Mouse (Mus musculus): ENCODE measurements around the gene Elf1.
"Not testable (repeated sequence)": the region's sequence is repeated elsewhere in the genome, so short reads cannot be mapped to it uniquely, and the experiment has no call there.

The Elf1 gene

GRCm38 (mm10) chr14:79519663-79519975, 38.6 kb downstream of the Elf1 start:
- in situ Hi-C loops (cut with MboI, MseI), result no loop called here

GRCm38 (mm10) chr14:79520612-79521011, 39.6 kb downstream of the Elf1 start:
- in situ Hi-C loops (cut with MboI, MseI), result no loop called here

- in situ Hi-C loops (cut with MboI, MseI), result no loop called here
Measured at GRCm38 (mm10) chr14:79521056-79521455, 40.1 kb downstream of the Elf1 start.

GRCm38 (mm10) chr14:79521471-79522117, 40.6 kb downstream of the Elf1 start:
- in situ Hi-C loops (cut with MboI, MseI), result no loop called here

- in situ Hi-C loops (cut with MboI, MseI), result no loop called here
Measured at GRCm38 (mm10) chr14:79522387-79522786, 41.4 kb downstream of the Elf1 start.

- in situ Hi-C loops (cut with MboI, MseI), result not testable (repeated sequence)
Measured at GRCm38 (mm10) chr14:79526106-79526505, 45.1 kb downstream of the Elf1 start.

- in situ Hi-C loops (cut with MboI, MseI), result no loop called here
Measured at GRCm38 (mm10) chr14:79527704-79528103, 46.7 kb downstream of the Elf1 start.

- in situ Hi-C loops (cut with MboI, MseI), result no loop called here
Measured at GRCm38 (mm10) chr14:79529581-79530554, 48.9 kb downstream of the Elf1 start.

- in situ Hi-C loops (cut with MboI, MseI), result no loop called here
Measured at GRCm38 (mm10) chr14:79530761-79531160, 49.8 kb downstream of the Elf1 start.

- in situ Hi-C loops (cut with MboI, MseI), result no loop called here
Measured at GRCm38 (mm10) chr14:79532036-79532776, 51.2 kb downstream of the Elf1 start.

GRCm38 (mm10) chr14:79533350-79533749, 52.4 kb downstream of the Elf1 start:
- in situ Hi-C loops (cut with MboI, MseI), result no loop called here

- in situ Hi-C loops (cut with MboI, MseI), result no loop called here
Measured at GRCm38 (mm10) chr14:79534206-79534605, 53.2 kb downstream of the Elf1 start.

GRCm38 (mm10) chr14:79534656-79535055, 53.7 kb downstream of the Elf1 start:
- in situ Hi-C loops (cut with MboI, MseI), result not testable (repeated sequence)

GRCm38 (mm10) chr14:79535318-79535717, 54.3 kb downstream of the Elf1 start:
- in situ Hi-C loops (cut with MboI, MseI), result no loop called here

GRCm38 (mm10) chr14:79536011-79536410, 55.0 kb downstream of the Elf1 start:
- in situ Hi-C loops (cut with MboI, MseI), result no loop called here

GRCm38 (mm10) chr14:79536837-79537236, 55.8 kb downstream of the Elf1 start:
- in situ Hi-C loops (cut with MboI, MseI), result no loop called here

- in situ Hi-C loops (cut with MboI, MseI), result no loop called here
Measured at GRCm38 (mm10) chr14:79537463-79537862, 56.5 kb downstream of the Elf1 start.

GRCm38 (mm10) chr14:79537921-79538320, 56.9 kb downstream of the Elf1 start:
- in situ Hi-C loops (cut with MboI, MseI), result no loop called here

GRCm38 (mm10) chr14:79541606-79542005, 60.6 kb downstream of the Elf1 start:
- in situ Hi-C loops (cut with MboI, MseI), result no loop called here

GRCm38 (mm10) chr14:79549343-79549742, 68.3 kb downstream of the Elf1 start:
- in situ Hi-C loops (cut with MboI, MseI), result no loop called here

GRCm38 (mm10) chr14:79551929-79552328, 70.9 kb downstream of the Elf1 start:
- in situ Hi-C loops (cut with MboI, MseI), result loop anchor here (25.0 kb wide), 1 partner anchor 165 kb away; the partner anchor contains the start of genes Mtrf1 (in 2 of the 2) and Naa16 (in 2 of the 2)

GRCm38 (mm10) chr14:79552854-79553253, 71.9 kb downstream of the Elf1 start:
- in situ Hi-C loops (cut with MboI, MseI), result loop anchor here (25.0 kb wide), 1 partner anchor 166 kb away; the partner anchor contains the start of genes Mtrf1 (in 2 of the 2) and Naa16 (in 2 of the 2)

Data from T-helper 17 cell (primary cell).